Mouse (Mus musculus) ES-E14 (cell line): ENCODE measurements around the gene Asb5.

Source experiments
- CHD2 ChIP-seq: IDR thresholded peaks from 2 replicates; pipeline ENCODE4 v1.6.1; 2014; ENCODE audit warnings: mild to moderate bottlenecking, low read depth, low read length, inconsistent platforms
- HCFC1 ChIP-seq: IDR thresholded peaks from 2 replicates; pipeline ENCODE4 v1.6.1; 2012; ENCODE audit warnings: low read length, inconsistent platforms, borderline replicate concordance; ENCODE audit not compliant: insufficient read depth
- MAFK ChIP-seq: IDR thresholded peaks from 2 replicates; pipeline ENCODE4 v1.6.1; 2014; ENCODE audit warnings: mild to moderate bottlenecking, low read depth, low read length, inconsistent platforms; ENCODE audit not compliant: insufficient read depth
- ZC3H11A ChIP-seq: IDR thresholded peaks from 2 replicates; pipeline ENCODE4 v1.6.1; 2012; ENCODE audit warnings: low read depth, mild to moderate bottlenecking, inconsistent platforms, low read length, borderline replicate concordance
- ZNF384 ChIP-seq: IDR thresholded peaks from 2 replicates; pipeline ENCODE4 v1.6.1; 2012; ENCODE audit warnings: low read depth, low read length, inconsistent platforms

- no peak for TF ChIP-seq CHD2
- TF ChIP-seq MAFK: no peak
- no peak for TF ChIP-seq ZNF384
- no peak for TF ChIP-seq ZC3H11A
- no peak for TF ChIP-seq HCFC1
Observed at GRCm38 (mm10) chr8:54565181-54565580, 35.8 kb downstream of the Asb5 start.
